Mouse (Mus musculus) brain, adult 2 months (tissue): ENCODE measurements around the gene Ift80.
"Not testable (repeated sequence)": the region's sequence is repeated elsewhere in the genome, so short reads cannot be mapped to it uniquely, and the experiment has no call there.

ENCODE experiments used
- DNase-seq: peaks from one replicate; pipeline ENCODE4 v3.0.0; 2011; ENCODE audit warnings: low read depth, low spot score

The Ift80 gene

DNA sequence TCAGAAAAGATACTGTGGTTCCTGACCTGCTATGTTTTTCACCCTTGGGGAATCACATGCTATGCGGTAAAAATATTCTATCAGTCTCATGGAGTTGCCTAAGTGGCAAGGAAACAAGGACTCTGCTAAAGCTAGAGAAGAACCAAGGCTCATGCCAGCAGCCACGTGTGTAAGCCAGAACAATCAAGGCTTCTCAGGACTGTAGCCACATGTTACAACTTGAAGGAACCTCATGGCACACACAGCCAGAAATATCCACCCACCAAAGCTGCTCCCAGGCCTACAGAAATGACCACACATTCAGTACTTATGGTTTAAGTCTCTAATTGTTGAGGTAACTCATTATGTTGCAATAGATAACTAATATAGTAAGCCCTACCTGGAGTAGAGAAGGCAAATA lies 17.8 kb downstream of the Ift80 start:
- DNase-seq: no peak

GRCm38 (mm10) chr3:68980898-68981297 lies 23.5 kb downstream of the Ift80 start:
- peak; percentile 6 for DNase-seq

DNA sequence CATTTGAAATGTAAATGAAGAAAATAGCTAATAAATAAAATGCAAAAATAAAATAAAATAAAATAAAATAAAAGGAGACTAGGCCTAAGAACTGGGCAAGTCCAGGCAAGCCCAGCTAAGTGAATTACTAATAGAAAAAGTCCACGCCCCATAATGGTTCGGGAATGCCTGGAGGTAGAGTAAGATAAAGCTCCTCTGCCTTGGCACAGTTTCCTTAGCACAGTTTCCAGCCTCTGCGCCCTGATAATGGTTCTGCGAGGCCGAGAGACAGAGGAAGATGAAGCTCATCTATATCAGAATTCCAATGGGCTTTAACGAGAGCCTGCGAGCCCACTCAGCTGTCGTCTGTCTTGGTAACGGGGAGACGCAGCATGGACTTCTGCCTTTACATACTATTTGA lies 25.2 kb downstream of the Ift80 start:
- no peak for DNase-seq

GRCm38 (mm10) chr3:68977696-68978095 lies 26.7 kb downstream of the Ift80 start:
- DNase-seq: no peak

DNA sequence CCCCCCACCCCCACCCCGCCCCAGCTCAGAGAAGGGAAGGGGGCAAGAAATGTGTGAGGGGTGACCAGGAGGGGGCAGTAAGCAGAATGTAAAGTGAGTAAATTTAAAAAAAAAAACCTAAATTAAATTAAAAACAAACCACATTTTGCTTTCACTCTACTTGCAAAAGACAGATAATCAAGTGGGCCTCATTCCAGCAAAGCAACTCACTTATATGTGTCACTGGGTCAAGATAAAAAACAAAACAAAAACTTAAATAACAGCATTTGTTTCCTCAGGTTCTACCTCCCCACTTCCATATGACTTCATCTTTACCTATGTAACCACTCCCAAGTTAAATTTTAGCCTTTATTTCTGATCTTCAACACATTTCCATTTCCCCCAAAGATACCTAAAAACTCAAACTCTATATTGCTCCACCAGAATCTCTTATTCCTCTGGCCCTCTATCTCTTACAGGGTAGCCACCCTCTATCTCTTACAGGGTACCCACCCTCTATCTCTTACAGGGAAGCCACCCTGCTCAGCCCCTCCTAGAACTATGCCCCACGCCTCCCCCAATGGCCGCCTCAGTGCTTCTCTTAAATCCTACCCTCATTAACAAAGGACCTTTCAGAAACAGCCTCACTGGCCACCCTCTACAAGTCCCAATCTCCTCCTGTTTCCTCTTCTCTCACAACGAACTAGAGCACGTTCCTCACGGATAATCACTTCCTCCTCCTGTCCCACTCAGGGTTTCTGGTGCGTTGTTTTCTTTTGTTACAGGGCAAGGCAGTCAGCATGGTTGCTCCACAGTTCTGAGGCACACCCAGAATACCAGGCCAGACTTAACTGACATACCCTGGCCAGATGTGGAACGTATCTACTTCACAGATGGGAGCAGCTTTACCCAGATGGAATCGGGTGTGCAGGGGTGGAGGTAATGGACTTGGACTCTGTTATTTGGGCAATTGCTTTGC lies 28.6 kb downstream of the Ift80 start:
- no peak for DNase-seq

DNA sequence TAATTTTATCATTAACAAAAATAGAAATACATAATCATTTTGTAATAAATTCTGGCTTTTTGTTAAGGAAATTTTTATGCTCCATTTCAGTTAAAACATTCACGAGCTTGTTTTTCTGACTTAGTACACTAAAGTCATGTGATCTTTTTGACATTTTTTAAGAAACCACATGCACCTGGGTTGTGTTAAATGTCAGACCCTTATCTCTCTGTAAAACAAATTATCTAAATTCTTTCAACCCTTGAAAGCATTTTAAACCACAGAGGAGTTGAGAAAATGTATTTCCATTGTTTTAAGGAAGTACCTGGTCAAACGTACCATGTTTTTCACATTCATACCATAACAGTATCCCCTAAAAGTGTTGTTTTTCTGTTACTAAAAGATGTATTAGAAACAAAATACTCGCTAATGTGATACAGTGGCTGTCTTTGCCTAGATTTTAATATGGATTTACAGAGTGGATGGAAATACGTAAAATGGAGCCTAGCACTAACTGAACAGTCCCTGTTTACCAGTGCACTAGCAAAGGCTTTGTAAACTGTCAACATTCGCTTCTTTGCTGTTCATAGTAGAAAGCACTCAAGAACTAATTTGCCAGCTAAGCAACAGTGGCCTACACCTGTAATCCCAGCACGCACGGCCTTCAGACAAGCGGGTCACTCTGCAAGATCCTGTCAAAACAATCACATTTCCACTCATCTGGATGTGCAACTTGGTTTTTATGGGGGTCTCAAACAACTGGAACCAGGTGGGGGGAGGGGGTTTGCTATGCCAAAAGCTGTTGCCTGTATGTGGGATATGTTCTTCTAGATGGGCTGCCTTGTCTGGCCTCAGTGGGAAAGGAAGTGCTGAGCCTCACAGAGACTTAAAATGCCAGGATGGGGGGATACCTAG lies 29.5 kb downstream of the Ift80 start:
- no peak for DNase-seq

- DNase-seq: no peak
These were observed 30.8 kb downstream of the Ift80 start for GRCm38 (mm10) chr3:68973574-68973973.

- DNase-seq: no peak
These were observed 35.2 kb downstream of the Ift80 start for GRCm38 (mm10) chr3:68969091-68969590.

DNA sequence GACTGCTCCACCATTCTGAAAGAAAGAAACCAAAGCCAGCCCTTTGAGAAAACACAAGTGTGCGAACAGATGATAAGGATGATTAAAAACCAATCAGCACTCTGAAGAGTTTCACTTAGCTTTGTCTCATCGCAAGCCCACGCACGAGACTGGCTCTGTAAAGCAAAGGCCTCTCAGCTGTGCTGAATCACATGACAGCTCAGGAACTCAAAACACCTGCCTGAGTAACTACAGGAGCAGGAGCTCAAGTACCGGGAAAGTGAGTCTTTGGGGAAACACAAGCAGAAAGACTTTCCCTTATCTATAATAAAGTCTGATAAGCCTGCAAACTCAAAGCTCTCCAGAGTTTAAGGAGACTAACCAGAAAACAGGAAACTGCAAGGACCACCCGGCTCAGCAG lies 37.0 kb downstream of the Ift80 start:
- DNase-seq: peak; percentile 35

DNA sequence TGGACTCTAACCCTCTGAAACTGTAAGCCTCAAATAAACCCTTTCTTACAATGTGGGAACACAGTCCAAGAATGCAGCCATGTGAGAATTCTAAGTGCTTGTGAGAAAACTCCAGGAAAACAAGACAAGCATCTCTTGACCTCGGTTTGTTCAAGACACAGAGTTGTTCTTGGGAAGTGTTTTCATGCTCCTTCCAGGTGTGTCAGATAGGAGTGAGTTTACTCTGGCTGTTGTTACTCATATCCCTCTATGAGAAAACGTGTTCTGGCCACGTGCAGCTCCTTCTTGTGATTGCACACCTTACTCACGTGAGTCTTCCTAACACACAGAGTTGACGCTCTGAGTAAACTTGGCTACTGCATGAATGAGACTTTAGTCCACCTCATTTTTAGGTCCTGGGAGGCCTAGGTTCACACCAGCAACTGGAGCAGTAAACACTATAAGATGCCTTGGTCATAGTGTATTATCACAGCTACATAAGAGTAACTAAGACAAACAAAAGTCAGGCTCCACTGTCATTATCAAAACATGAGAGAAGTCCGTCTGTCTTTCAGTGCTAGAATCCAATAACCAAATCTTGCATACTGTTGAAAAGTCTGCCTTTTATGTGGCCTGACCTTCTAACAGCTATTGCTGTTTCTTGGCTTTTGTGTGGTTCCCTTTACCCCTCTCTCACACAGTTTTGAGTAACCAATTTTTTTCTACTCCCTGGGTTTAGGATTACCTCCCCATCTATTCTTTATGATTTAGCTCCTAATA lies 37.7 kb downstream of the Ift80 start:
- DNase-seq: no peak

DNA sequence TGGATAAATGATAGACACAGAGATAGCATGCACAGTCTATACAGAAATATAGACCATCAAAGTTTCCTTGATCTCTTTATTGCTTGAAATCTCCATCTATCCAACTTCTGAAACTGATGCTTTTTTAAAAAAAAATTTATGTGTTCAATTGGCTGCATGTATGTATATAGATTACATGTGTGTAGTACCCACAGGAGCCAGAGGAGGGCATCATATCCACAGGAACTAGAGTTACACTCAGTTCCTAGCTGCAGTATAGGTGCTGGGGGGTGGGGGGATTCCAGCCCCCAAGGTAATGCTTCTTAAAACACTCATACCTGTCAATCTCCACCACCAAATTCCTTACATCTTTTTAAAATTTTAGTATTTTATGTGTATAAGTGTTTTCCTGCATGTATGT lies 39.7 kb downstream of the Ift80 start:
- no peak for DNase-seq

- no peak for DNase-seq
These were observed 47.0 kb downstream of the Ift80 start for GRCm38 (mm10) chr3:68957413-68957812.

DNA sequence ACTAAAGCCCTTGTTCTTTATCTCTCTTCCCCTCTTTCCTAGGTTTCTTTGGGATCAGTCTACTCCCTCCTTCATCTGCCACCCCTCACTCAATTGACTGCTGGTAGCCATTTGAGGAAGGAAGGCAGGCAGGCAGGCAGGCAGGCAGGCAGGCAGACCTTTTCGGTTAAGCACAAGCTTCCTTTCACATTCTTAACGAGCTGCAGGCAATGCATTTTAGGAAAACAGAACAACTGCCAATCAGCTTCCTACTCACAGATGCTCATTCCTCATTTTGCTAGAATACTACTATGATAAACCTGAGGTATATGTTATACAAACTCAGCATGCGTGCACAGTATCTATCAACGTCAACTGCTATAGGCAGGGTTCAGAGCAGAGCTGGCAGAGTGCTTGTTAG lies 47.9 kb downstream of the Ift80 start:
- DNase-seq: peak; percentile 65

GRCm38 (mm10) chr3:68954487-68954886 lies 49.9 kb downstream of the Ift80 start:
- peak; percentile 57 for DNase-seq

GRCm38 (mm10) chr3:68952707-68953106 lies 51.7 kb downstream of the Ift80 start:
- DNase-seq: no peak

DNA sequence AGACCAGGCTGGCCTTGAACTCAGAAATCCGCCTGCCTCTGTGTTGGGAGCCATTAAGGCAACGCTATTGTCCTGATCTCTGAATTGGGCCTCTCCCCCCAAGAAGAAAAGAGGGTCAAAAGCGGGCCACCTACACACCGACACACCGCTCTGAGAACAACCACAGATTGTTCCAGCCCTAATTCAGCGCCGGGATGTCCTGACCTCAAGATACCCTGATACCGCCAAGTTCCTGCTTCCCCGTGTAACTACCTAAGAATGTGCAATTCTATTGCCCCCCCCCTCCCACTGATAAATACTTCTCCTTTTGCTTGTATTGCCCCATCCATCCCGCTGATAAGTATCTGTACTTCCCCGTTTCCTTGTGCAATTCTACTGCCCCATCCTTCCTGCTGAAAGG lies 52.4 kb downstream of the Ift80 start:
- not testable (repeated sequence) for DNase-seq

- DNase-seq: no peak
These were observed 55.0 kb downstream of the Ift80 start for GRCm38 (mm10) chr3:68949381-68949780.

DNA sequence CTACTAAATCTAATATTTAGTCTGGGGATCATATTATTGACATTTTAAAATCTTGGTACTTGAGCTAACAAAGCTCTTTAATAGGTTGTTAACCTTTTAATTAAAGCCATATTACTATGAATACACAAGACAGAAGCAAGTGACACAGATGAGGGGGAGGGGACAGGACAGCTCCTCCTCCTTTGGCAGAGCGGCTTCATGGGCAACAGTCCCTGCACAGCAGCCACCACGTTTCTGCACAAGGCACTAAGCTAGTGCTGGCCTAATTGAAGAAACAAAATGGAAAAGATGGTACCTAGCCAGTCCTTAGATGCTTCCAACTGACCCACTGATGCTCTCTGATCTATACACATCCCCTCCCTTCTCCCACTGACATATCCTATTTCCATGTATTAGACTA lies 55.5 kb downstream of the Ift80 start:
- peak; percentile 17 for DNase-seq

DNA sequence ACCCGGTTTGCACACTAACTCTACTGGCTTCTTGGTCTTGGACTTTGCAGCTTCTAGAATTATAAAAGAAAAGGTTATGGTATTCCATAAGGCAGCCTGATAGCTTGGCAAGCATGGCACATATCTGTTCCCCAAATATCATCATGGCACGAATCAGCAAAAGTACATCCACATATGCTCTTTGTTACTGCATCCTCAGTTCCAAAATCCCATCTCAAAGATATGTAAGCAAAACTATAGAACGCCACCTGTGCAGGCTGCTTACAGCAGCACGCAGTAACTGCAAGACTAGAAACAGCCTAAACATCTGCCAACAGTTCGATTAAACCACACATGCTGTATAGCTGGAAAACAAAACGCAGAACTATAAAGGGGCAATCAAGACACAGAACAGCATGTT lies 62.5 kb downstream of the Ift80 start:
- DNase-seq: peak; percentile 62

DNA sequence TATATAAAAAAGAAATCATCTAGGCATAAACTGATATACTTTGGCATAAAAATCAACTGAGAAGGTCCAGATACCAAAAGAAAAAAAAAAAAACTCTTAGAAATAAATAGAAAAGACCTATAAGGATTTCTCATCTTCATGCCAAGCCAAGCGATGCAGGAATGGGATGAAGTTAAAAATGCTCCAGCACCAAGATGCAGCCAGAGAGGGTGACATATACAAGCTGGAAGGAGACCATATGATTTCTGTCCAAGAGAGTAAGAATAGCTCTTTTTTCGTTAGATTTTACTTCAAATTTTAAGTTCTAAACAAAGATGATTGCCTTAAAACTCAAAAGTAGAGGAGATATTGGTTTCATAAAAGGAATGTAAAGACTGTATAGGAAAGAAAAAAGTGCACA lies 64.1 kb downstream of the Ift80 start:
- peak; percentile 67 for DNase-seq

DNA sequence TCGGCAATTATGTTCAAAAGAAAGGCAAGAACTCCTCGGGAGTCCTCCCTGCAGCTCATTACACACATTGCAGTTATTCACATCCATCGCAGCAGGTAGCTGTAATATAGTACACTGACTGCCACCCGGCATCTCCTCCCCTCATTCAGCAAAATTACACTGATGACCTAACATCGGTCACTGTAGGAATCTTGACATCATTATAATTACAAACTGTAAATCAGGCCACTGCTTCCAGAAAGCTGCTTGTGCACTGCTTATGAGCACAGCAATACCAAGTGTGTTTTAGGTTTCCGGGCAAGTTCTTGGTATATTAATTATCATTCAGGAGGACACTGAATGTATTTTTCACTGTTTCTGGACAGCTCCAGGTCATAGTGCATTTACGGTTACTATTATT lies 65.1 kb downstream of the Ift80 start:
- DNase-seq: no peak

- DNase-seq: no peak
These were observed 67.7 kb downstream of the Ift80 start for GRCm38 (mm10) chr3:68936709-68937108.
